Mouse (Mus musculus): ENCODE results near the gene Pacsin3. TPM values are rescaled to one million over a fixed set of nuclear protein-coding genes. Genes with fewer than 3 reads are reported as not detected.

The Pacsin3 gene
- polyA plus RNA-seq, 1 experiment from 2014 or later, result 14.8 TPM

DNA sequence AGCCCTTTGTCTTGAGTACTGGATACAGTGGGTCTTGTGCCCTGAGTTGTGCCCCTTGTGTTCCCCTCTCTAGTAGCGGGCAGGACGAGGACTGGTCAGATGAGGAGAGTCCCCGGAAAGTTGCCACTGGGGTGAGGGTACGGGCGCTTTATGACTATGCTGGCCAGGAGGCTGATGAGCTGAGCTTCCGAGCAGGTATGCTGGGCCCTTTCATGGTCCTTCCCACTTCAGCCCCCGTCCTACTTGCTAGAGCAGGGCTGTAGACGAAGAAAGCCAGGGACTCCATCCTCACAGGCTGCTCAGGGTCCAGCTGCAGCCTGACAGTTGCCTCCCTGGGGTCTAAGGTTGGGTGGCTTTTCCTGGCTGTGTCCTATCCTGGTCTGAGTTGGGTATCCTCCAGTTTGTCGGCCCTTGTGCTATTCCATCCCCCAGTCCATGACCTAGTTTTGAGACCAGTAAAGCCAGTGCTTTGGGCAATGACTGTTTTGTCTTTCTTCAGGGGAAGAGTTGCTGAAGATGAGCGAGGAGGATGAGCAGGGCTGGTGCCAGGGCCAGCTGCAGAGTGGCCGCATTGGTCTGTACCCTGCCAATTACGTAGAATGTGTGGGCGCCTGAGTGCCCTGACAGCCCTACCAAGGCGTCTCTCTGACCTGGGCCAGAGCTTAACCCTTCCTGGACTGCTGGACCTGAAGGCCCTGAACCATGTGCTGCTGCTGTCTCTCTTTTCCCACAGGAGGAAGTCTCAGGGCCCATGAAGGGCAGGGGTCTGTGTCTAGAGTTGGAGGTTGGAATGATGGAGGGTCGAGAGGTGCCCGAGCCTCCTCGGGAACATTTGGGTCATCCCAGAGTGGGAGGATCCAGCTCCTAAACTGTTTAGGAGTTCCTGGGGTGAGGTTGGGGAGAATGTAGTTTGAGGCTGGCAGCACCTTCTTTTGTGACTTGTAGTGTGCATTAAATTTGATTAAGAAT lies 8.2 kb downstream of the Pacsin3 start:
- peak overlapping the region; percentile 95 for H3K27ac ChIP-seq (replicated peaks)
- H3K4me1 ChIP-seq (replicated peaks), result peaks cover 20% of the 10 kb centered on the region
- H3K9me3 ChIP-seq, result no peaks in the 10 kb centered on the region
- 85% methylated on average over 17 of the region's 17 CpGs for WGBS
- H3K4me2 ChIP-seq, result peak overlapping the region; percentile 83
- H3K36me3 ChIP-seq, result peaks cover 25% of the 10 kb centered on the region
- H3K27me3 ChIP-seq, result no peaks in the 10 kb centered on the region
- peak overlapping the region; percentile 82 for H3K4me3 ChIP-seq
- H3K9ac ChIP-seq, result peak overlapping the region; percentile 67
- no peak for ATAC-seq (ENCODE audit: low read depth)

DNA sequence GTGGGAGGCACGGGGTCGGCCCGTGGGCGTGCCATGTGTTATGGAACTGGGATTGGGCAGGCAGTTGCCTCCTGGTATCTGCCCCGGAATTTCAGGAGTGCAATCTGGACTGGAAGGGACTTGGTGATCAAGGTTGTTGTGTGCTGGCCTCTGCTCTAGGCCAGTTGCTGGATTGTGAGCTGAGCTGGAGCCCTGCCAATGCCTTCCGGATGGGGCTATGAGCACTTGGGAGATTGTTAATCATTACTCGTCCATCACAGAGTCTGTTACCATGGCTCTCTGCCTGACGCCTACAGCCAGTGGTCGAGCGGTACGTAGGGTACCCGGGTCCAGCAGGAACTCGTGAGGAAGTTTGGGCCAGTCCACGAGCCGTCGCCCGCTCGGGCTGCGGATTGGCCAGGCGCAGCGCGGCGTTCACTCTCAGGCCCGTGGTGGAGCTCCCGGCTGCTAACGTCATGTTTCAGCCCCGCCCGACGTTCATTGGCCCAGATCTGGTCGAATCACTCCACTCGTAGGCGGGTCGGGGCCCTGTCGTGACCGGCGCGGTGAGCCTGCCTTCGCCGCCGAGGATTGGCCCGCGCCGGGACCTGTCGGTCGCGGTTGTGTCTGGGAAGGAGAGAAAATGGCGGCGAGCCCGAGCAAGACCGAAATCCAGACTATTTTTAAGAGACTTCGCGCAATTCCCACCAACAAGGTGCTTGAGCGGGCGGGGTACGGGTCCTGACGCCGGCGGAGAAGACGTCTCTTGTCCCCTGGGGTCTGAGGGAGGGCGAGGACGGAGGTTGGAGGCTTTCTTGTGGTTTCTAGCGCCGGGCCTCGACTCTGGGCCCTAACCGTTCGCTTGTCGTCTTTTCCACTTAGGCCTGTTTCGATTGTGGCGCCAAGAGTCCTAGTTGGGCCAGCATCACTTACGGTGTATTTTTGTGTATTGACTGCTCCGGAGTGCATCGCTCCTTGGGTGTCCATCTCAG lies 9.2 kb downstream of the Pacsin3 start, which contains the start of gene Arfgap2:
Gene Arfgap2, plus strand, starts transcription at position 264 of the 971 bp plus-strand sequence.
- peak; percentile 99 for ATAC-seq (ENCODE audit: low read depth)
- peak within 1 kb of the TSS; percentile 82 for H3K4me3 ChIP-seq
- no peaks in the 10 kb centered on the region for H3K27me3 ChIP-seq
- H3K9ac ChIP-seq, result peak within 1 kb of the TSS; percentile 95
- peak within 1 kb of the TSS; percentile 83 for H3K4me2 ChIP-seq
- 1% methylated on average over 72 of the region's 72 CpGs for WGBS
- no peaks in the 10 kb centered on the region for H3K9me3 ChIP-seq
- H3K27ac ChIP-seq (replicated peaks), result peak within 1 kb of the TSS; percentile 95
- H3K4me1 ChIP-seq (replicated peaks), result peaks cover 20% of the 10 kb centered on the region
- peaks cover 35% of the 10 kb centered on the region for H3K36me3 ChIP-seq

DNA sequence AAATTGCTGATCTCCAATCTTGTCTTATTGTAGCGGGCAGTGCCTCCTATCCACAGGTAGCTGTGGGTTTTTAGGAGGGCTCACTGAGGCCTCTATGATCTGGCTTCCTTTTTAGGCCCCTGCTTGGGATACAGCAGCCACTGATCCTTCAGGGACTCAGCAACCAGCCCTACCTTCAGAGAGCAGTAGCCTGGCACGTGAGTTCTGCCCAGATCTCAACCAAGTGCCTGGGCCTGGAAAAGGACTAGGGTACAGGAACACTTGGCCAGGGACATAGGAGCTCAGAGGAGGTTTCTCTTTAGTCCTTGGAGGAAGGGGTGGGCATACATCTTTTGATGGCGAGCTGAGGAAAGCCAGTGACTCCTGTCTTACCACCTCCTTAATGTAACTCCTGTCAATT lies 12.3 kb downstream of the Pacsin3 start:
- WGBS, result 93% methylated on average over 3 of the region's 3 CpGs
- H3K4me2 ChIP-seq, result no peak overlapping the region
- no peaks in the 10 kb centered on the region for H3K27me3 ChIP-seq
- ATAC-seq (ENCODE audit: low read depth), result no peak
- peaks cover 61% of the 10 kb centered on the region for H3K36me3 ChIP-seq
- no peak overlapping the region for H3K9ac ChIP-seq
- H3K4me3 ChIP-seq, result no peak overlapping the region
- peaks cover 20% of the 10 kb centered on the region for H3K4me1 ChIP-seq (replicated peaks)
- no peaks in the 10 kb centered on the region for H3K9me3 ChIP-seq
- no peak overlapping the region for H3K27ac ChIP-seq (replicated peaks)

DNA sequence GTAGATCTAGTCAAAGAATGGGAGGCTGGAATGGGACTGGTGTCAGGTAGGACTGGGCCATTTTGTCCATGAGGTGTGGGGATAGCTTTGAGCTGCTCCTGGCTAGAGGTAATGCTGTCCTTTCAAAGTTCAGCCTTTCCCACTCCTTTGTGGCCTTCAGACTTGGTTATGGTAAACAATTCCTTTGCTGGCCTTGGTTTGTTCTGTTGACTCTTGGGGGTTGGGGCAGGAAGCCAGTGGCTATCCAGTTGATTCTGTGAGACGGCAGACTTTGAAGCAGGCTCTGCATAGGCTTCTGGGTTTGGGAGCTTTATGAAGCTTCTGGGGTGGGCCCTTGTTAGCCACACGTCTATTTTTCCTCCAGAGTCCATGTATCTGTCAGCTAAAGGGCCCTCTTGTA lies 13.0 kb downstream of the Pacsin3 start:
- Histone ChIP-seq H3K36me3 (peaks cover 68% of the 10 kb centered on the region), H3K27ac (replicated peaks) (no peak overlapping the region), H3K4me3 (no peak overlapping the region), H3K9ac (no peak overlapping the region), H3K4me2 (no peak overlapping the region), H3K9me3 (no peaks in the 10 kb centered on the region), H3K27me3 (no peaks in the 10 kb centered on the region), H3K4me1 (replicated peaks) (peaks cover 20% of the 10 kb centered on the region)
- WGBS, result 86% methylated on average over 2 of the region's 2 CpGs
- no peak for ATAC-seq (ENCODE audit: low read depth)

DNA sequence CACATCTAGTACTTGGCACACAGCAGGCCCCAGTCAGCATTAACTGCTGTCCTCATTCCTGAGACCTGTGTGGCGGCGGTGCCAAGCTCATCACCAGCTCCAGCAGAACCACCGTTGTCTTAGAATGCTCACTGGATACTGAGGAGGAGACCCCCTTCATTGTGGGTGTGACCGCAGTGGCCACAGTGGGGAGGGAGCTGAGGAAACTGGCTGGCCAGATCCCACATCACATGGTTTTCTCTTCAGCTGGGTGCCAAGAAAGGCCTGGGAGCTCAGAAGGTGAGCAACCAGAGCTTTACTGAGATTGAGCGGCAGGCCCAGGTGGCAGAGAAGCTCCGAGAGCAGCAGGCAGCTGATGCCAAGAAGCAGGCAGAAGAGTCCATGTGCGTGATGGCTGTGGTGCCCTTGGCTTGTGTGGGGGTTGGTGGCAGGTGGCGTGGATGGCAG lies 14.0 kb downstream of the Pacsin3 start:
- H3K36me3 ChIP-seq, result peaks cover 78% of the 10 kb centered on the region
- WGBS, result 95% methylated on average over 8 of the region's 8 CpGs

DNA sequence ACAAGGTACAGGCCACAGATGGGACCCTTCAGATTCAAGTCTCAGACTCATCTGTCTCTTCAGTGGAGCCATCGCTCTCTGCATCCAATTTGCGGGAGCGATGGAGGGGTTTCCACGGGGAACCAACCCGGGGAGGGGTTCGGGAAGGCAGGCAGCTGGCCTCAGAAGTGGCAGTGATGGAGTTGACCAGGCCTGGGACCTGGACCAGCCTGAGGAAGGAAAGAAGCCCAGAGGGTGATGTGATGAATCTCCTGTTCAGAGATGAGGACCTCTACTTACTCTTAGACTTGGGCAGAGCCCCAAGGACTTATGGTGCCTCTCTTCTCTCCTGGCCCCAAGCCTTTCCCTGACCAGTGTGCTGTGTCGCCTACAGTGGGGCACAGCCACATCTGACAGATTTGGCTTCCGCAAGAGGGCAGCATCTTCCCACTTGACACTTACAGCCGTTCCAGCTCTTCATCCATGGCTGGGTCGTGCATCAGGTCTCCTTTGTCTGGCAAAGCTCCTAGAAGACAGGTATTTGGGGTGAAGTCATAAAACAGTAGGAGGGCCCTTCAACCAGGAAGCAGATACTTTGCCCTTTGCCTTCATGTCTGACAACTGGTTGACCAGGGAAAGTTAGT lies 23.1 kb downstream of the Pacsin3 start:
- Histone ChIP-seq H3K27ac (replicated peaks) (no peak overlapping the region; the same call in 1 of the 2 replicates), H3K4me1 (replicated peaks) (0 out of 2 replicates have a peak, but pooled peaks cover 6% of the 10 kb centered on the region), H3K4me3 (no peak overlapping the region), H3K27me3 (no peaks in the 10 kb centered on the region), H3K9ac (0 out of 2 replicates have a peak overlapping the region, but pooled peaks have one; percentile 31), H3K9me3 (no peaks in the 10 kb centered on the region), H3K4me2 (no peak overlapping the region), H3K36me3 (peaks cover 56% of the 10 kb centered on the region)
- 33% methylated on average over 10 of the region's 10 CpGs for WGBS
- peak; percentile 66 for ATAC-seq (ENCODE audit: low read depth)

More for the DNA sequence above, 14.0 kb downstream of the Pacsin3 start:
- H3K27ac ChIP-seq (replicated peaks), result no peak overlapping the region
- H3K4me3 ChIP-seq, result no peak overlapping the region
- H3K4me2 ChIP-seq, result no peak overlapping the region
- H3K9ac ChIP-seq, result no peak overlapping the region
- ATAC-seq (ENCODE audit: low read depth), result no peak
- no peaks in the 10 kb centered on the region for H3K27me3 ChIP-seq
- H3K4me1 ChIP-seq (replicated peaks), result peaks cover 12% of the 10 kb centered on the region
- H3K9me3 ChIP-seq, result no peaks in the 10 kb centered on the region

DNA sequence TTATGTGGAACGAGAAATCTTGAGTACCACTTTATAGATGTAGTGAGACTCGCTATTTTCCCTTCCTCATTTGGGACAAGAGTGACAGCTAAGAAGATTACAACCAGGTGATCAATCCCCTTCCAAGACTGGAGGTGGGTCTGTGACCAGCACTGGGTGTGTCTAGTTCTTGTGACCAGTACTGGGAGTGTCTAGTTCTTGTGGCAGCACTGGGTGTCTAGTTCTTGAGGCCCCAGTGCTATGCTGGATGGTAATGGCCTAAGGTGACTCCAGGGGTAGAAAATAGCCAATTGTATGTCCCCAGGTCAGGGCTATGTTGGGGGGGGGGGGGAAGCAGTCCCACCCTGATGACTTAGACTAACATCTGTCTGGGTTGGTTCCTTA lies 23.6 kb downstream of the Pacsin3 start:
- 56% methylated on average over 2 of the region's 2 CpGs for WGBS

DNA sequence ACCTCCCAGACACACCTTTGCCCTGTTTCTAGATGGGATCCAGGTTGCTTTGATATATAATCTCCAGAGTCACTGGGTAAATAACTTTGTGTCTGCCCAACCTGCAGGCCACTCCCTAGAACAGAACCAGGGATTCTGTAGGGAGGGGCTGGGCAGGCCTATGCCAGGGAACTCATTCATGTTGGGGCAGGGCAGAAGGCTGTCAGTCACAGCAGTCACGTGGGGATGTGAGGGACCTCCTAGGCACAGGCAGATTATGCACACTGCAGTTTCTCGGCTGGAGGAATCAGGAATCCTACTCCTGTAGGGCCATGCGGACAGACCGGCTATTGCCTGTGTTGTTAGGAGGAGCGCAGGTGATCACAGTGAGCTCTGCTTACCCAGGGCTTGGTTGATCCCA lies 25.6 kb downstream of the Pacsin3 start:
- no peak for ATAC-seq (ENCODE audit: low read depth)
- WGBS, result 53% methylated on average over 5 of the region's 5 CpGs
- no peak overlapping the region for H3K9ac ChIP-seq

More for the DNA sequence above, 23.6 kb downstream of the Pacsin3 start:
- peak; percentile 23; the same call in 1 of the 2 replicates for ATAC-seq (ENCODE audit: low read depth)
- H3K9me3 ChIP-seq, result no peaks in the 10 kb centered on the region
- peaks cover 51% of the 10 kb centered on the region for H3K36me3 ChIP-seq
- H3K9ac ChIP-seq, result no peak overlapping the region
- no peaks in the 10 kb centered on the region for H3K27me3 ChIP-seq
- peaks cover 10% of the 10 kb centered on the region; the same call in 1 of the 2 replicates for H3K4me1 ChIP-seq (replicated peaks)
- H3K4me3 ChIP-seq, result no peak overlapping the region
- no peak overlapping the region for H3K27ac ChIP-seq (replicated peaks)
- no peak overlapping the region for H3K4me2 ChIP-seq

DNA sequence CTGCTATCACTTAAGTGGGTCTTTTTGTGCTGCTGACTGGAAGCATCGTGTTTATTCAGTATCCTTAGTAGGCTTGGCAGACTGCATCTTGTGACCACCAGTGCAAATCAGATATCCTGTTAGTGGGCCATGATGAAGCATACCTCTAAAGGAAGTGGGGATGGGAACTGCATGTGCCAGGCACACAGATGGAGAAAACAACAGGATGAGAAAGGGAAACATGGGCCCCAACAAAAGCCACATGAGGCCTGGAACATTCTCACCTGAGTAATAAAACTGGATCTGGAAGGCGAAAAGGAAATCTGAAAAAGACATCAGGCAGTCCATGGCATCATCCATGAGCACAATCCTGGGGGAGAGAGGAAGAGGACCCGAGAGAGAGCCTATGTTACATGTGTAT lies 28.2 kb downstream of the Pacsin3 start:
- WGBS, result 90% methylated on average over 3 of the region's 3 CpGs
- Histone ChIP-seq H3K4me3 (no peak overlapping the region), H3K27ac (replicated peaks) (no peak overlapping the region), H3K9ac (no peak overlapping the region), H3K36me3 (peaks cover 16% of the 10 kb centered on the region), H3K4me1 (replicated peaks) (peaks cover 14% of the 10 kb centered on the region; the same call in 1 of the 2 replicates), H3K4me2 (no peak overlapping the region), H3K27me3 (no peaks in the 10 kb centered on the region), H3K9me3 (0 out of 2 replicates have a peak, but pooled peaks cover 3% of the 10 kb centered on the region)
- no peak for ATAC-seq (ENCODE audit: low read depth)

More for the DNA sequence above, 25.6 kb downstream of the Pacsin3 start:
- Histone ChIP-seq H3K27me3 (no peaks in the 10 kb centered on the region), H3K4me1 (replicated peaks) (peaks cover 16% of the 10 kb centered on the region; the same call in 1 of the 2 replicates), H3K4me3 (no peak overlapping the region), H3K27ac (replicated peaks) (no peak overlapping the region), H3K4me2 (no peak overlapping the region), H3K36me3 (peaks cover 31% of the 10 kb centered on the region), H3K9me3 (no peaks in the 10 kb centered on the region)

DNA sequence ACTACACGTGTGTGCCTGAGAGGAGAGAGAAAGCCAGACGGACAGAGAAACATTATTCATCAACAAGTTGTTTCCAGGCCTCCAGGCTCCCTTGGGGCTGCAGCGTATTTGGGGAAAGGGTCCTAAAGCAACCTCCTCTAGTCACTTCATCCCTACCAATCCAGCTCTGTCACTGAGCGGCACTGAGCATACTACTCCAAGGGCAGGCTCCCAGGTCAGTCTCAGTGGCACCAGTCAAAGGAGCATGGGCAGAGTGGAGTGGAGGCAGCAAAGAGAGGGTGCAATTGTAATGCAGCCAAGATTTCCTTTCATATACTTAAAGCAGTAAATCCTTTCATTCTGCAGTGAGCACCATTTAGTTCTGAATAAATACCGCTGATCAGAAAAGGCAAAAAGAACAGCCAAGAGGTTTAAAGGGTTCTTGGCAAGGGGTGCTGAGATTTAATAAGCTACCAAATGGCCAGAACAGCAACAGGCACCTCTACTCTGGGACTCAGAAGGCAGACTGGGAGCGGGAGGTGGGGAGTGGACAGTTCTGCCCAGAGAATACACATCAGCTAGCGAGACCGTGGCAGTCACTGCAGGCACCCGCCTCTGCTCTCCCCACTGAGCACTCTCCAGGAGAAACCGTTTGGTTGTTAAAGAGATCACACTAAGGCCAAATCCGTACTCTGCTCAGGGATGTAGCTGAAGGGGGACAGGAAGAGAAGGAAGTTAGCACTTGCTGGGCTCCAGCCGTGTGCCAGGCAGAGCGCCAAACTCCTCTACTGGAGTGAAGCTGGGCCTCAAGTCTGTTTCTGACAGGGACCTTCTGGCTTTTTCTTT lies 28.8 kb downstream of the Pacsin3 start:
- Histone ChIP-seq H3K4me1 (replicated peaks) (peaks cover 10% of the 10 kb centered on the region; the same call in 1 of the 2 replicates), H3K27me3 (no peaks in the 10 kb centered on the region), H3K36me3 (peaks cover 16% of the 10 kb centered on the region), H3K27ac (replicated peaks) (no peak overlapping the region), H3K9ac (no peak overlapping the region), H3K4me2 (no peak overlapping the region), H3K4me3 (no peak overlapping the region), H3K9me3 (0 out of 2 replicates have a peak, but pooled peaks cover 3% of the 10 kb centered on the region)
- 0 out of 2 replicates have a peak, but pooled peaks have one; percentile 32 for ATAC-seq (ENCODE audit: low read depth)
- 54% methylated on average over 13 of the region's 13 CpGs for WGBS
